In the genomic region with DNA sequence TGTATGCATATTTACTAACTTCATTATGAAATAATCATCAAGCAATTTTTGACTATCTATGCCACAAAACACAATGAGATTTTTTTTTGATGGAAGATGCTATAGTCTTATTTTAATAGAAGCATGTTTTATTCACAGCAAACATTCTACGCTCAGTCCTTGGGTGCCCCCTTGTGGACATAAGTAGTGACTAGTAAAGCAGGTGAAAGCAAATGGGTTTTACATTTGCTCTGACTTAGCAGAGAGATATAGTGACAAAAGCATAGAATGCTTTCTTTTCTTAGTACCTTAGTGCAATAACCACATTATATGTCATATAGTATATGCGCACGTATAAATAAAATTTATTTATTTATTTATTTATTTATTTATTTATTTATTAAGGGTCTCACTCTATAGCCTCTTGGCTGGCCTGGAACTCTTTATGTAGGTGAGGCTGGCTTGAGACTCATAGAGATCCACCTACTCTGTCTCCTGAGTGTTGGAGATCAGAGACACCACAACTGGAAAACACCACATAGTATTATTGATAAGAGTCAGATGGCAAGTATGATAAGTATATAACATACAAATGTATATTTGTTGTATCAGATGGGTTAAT, we compare ENCODE assay signal across 8 mouse cellular contexts.
DNase-seq lines count a peak whose midpoint lies in the region; ATAC-seq and TF ChIP-seq lines count a peak whose summit lies in the region.
"Had no signal": no experiment of that assay in that cellular context is flagged by ENCODE, and none has a peak within 500 bp of the region (broad histone marks: within the 10 kb centered on the region; RNA-seq: fewer than 3 reads in every experiment).

No protein-coding gene starts in this region.

- no peak overlapping the region for H3K4me3 ChIP-seq in G1E (ENCODE audit: low read depth, low read length)
- H3K4me3 ChIP-seq in forebrain, embryonic 10.5 days, result no peak overlapping the region
- H3K4me3 ChIP-seq in hindbrain, embryonic 14.5 days (replicated peaks; ENCODE audit: low read length), result no peak overlapping the region
- H3K4me3 ChIP-seq: liver, embryonic 15.5 days had no signal

- no peaks in the 10 kb centered on the region for H3K9me3 ChIP-seq in G1E (replicated peaks)
- H3K9me3 ChIP-seq in forebrain, embryonic 10.5 days, result no peaks in the 10 kb centered on the region
- H3K9me3 ChIP-seq in hindbrain, embryonic 14.5 days (ENCODE audit: control insufficient read depth, low read length), result no peaks in the 10 kb centered on the region
- H3K9me3 ChIP-seq: liver, embryonic 15.5 days had no signal

- no peak overlapping the region for H3K4me2 ChIP-seq in hindbrain, embryonic 14.5 days (replicated peaks)
- H3K4me2 ChIP-seq: liver, embryonic 15.5 days had no signal

- H3K27me3 ChIP-seq in G1E (ENCODE audit: insufficient read depth, low read length), result no peaks in the 10 kb centered on the region
- no peaks in the 10 kb centered on the region for H3K27me3 ChIP-seq in forebrain, embryonic 10.5 days (ENCODE audit: poor library complexity, severe bottlenecking)
- no peaks in the 10 kb centered on the region for H3K27me3 ChIP-seq in hindbrain, embryonic 14.5 days (ENCODE audit: control insufficient read depth, insufficient read depth, low read length)
- H3K27me3 ChIP-seq: liver, embryonic 15.5 days had no signal

- DNase-seq in G1E (ENCODE audit: low spot score), result no peak
- DNase-seq in adrenal gland, postnatal 36 days, result peak; percentile 73 to 84
- DNase-seq in forebrain, embryonic 10.5 days (ENCODE audit: extremely low spot score, low spot score), result peak; percentile 38
- peak; percentile 92 for DNase-seq in hindbrain, embryonic 14.5 days (ENCODE audit: low spot score)
- peak; percentile 52 for DNase-seq in layer of hippocampus, adult 9-11 months
- DNase-seq in lung, postnatal 14 days, result peak; percentile 84
- DNase-seq in right cerebral cortex, postnatal 10 days (ENCODE audit: low spot score in 2 of 2), result peak; percentile 86 to 88

- no peak for ATAC-seq in G1E (ENCODE audit: extremely low read depth, insufficient number of reproducible peaks, low FRiP score, poor library complexity, severe bottlenecking)
- ATAC-seq in hindbrain, embryonic 14.5 days (ENCODE audit: low FRiP score), result peak; percentile 70

- H3K36me3 ChIP-seq in G1E (replicated peaks), result no peaks in the 10 kb centered on the region
- no peaks in the 10 kb centered on the region for H3K36me3 ChIP-seq in forebrain, embryonic 10.5 days (replicated peaks)
- H3K36me3 ChIP-seq in hindbrain, embryonic 14.5 days (replicated peaks; ENCODE audit: control insufficient read depth, insufficient read depth), result no peaks in the 10 kb centered on the region
- H3K36me3 ChIP-seq: liver, embryonic 15.5 days had no signal

- no peak overlapping the region for H3K27ac ChIP-seq in forebrain, embryonic 10.5 days
- H3K27ac ChIP-seq in hindbrain, embryonic 14.5 days, result no peak overlapping the region
- H3K27ac ChIP-seq: liver, embryonic 15.5 days had no signal

- no peak overlapping the region for H3K9ac ChIP-seq in hindbrain, embryonic 14.5 days
- H3K9ac ChIP-seq: liver, embryonic 15.5 days had no signal

- H3K4me1 ChIP-seq in G1E (ENCODE audit: insufficient read depth, low read depth, low read length), result no peaks in the 10 kb centered on the region
- H3K4me1 ChIP-seq in forebrain, embryonic 10.5 days, result no peaks in the 10 kb centered on the region
- H3K4me1 ChIP-seq in hindbrain, embryonic 14.5 days (replicated peaks; ENCODE audit: control insufficient read depth, insufficient read depth, low read length), result no peaks in the 10 kb centered on the region
- H3K4me1 ChIP-seq: liver, embryonic 15.5 days had no signal

- TF ChIP-seq CTCF in G1E (IDR thresholded peaks at IDR 0.05; ENCODE audit: low read depth, low read length), result 0 out of 2 replicates have a peak, but pooled peaks have one; percentile 6

- WGBS in forebrain, embryonic 10.5 days, result 29% methylated on average over 3 of the region's 3 CpGs
- WGBS in hindbrain, embryonic 14.5 days, result 27% methylated on average over 3 of the region's 3 CpGs
